Mouse (Mus musculus): Measurements from ENCODE around the gene Prpf38b.

Gene Prpf38b

DNA sequence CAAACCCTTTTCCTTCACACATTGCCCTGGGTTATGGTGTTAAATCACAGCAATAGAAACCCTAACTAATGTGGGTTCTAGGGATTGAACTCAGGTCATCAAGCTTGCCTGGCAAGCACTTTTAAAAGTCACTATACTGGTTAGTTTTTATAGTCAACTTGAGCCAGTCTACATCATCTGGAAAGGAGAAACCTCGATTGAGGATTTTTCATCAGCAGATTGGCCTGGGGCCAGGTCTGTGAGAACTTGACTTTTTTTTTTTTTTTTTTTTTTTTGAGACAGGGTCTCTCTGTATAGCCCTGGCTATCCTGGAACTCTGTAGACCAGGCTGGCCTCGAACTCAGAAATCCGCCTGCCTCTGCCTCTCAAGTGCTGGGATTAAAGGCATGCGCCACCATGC, 49.2 kb downstream of the Prpf38b start:
- CTCF ChIA-PET, result interaction anchor here (0.7 kb wide), 3 partner anchors 10 to 199 kb away, joined by 8 to 12 read pairs (median 9); no protein-coding TSS in a partner anchor

GRCm38 (mm10) chr3:108860786-108861185, 50.7 kb downstream of the Prpf38b start:
- CTCF ChIA-PET, result interaction anchor here (0.6 to 0.7 kb wide), 2 partner anchors 16 kb away, joined by 3 read pairs; no protein-coding TSS in a partner anchor

- CTCF ChIA-PET, result no interaction called here
Observed at GRCm38 (mm10) chr3:108858231-108858770, 53.2 kb downstream of the Prpf38b start.

DNA sequence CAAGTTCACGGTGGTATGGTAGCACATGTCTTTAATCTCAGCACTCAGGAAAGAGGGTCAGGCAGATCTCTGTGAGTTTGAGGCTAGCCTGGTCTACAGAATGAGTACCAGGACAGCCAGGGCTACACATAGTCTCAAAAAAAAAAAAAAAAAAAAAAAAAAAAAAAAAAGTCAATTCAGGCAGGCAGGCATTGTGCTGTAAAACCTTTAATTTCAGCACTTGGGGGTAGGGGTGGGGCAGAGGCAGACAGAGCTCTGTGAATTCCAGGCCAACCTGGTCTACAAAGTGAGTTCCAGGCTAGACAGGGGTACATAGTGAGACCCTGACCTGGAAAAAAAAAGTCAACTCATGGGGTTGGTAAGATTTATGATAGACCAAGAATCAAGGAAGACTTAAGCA, 53.8 kb downstream of the Prpf38b start:
- CTCF ChIA-PET, result no interaction called here

GRCm38 (mm10) chr3:108857124-108857470, 54.4 kb downstream of the Prpf38b start:
- CTCF ChIA-PET, result interaction anchor here (0.7 to 1.2 kb wide), 2 partner anchors 54 to 110 kb away, joined by 4 read pairs; no protein-coding TSS in a partner anchor

- CTCF ChIA-PET, result interaction anchor here (0.7 to 1.2 kb wide), 2 partner anchors 54 to 110 kb away, joined by 4 read pairs; no protein-coding TSS in a partner anchor
Observed at GRCm38 (mm10) chr3:108856386-108857123, 55.0 kb downstream of the Prpf38b start.

GRCm38 (mm10) chr3:108855864-108856263, 55.7 kb downstream of the Prpf38b start:
- CTCF ChIA-PET, result interaction anchor here (1.2 kb wide), 1 partner anchor 377 kb away, joined by 8 read pairs; no protein-coding TSS in a partner anchor

DNA sequence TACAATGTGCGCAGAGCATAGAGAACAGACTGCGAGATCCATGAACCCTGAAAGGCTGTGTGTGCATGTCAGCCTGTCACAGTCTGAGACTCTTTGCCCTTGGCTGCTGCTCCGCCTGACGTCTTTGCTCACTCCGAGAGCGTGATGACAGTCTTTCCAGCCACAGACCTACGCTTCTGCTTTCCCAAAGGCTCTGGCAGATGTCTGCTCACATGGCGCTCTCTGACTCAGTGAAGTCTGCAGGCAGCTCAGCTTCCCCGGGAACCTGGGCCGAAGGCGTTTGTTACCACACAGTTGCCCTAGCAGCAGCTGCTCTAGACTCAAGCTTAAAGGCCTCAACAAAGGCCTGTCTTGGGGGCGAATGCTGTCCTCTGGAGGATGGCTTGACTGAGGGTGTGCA, 56.2 kb downstream of the Prpf38b start:
- CTCF ChIA-PET, result interaction anchor here (1.2 kb wide), 1 partner anchor 376 kb away, joined by 8 read pairs; no protein-coding TSS in a partner anchor

DNA sequence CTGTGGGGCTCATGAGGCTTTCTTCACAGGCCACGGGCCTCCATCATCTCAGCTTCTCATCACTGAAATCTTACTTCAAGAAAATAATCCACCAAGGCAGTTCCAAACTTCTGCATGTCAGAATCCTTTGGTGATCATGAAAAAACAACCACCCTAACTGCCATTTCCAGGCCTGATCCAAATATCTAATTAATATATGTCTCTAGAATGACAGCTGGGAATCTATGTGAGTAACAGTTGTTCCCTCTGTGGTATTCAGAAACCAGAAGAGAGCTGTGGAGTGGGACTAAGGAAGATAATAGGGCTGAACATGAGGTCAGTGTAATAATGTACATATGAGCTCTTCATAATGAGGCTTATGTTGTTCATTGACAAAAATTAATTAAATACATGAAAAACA, 58.3 kb downstream of the Prpf38b start:
- CTCF ChIA-PET, result no interaction called here

Data from spleen, embryonic (tissue).